Mouse (Mus musculus) stomach, embryonic 16.5 days (tissue): ENCODE measurements around the gene Arhgef28. TPM values are rescaled to one million over a fixed set of nuclear protein-coding genes. Genes with fewer than 3 reads are reported as not detected.
"Not testable (repeated sequence)": the region's sequence is repeated elsewhere in the genome, so short reads cannot be mapped to it uniquely, and the experiment has no call there.

Experiments
- ATAC-seq: fragments of 200-750 bp; cut with Nextera tagmentation; 2 replicates; pipeline ENCODE4 v1.8.0; 2017; ENCODE audit warnings: moderate number of reproducible peaks, moderate TSS enrichment; ENCODE audit not compliant: insufficient read depth, low FRiP score
- H3K27ac ChIP-seq: fragments of 300-500 bp; sonication (generic); 2 replicates; pipeline ENCODE4 v1.5.1; 2014; ENCODE audit warnings: low read length
- H3K27me3 ChIP-seq: fragments of 300-500 bp; sonication (generic); 2 replicates; pipeline ENCODE4 v1.6.1; 2014; ENCODE audit warnings: low read length, control low read depth, mixed read lengths; ENCODE audit not compliant: control insufficient read depth, insufficient read depth
- H3K36me3 ChIP-seq: fragments of 300-500 bp; sonication (generic); 2 replicates; pipeline ENCODE4 v1.6.1; 2014; ENCODE audit warnings: low read length; ENCODE audit not compliant: control insufficient read depth, insufficient read depth
- H3K4me1 ChIP-seq: fragments of 300-500 bp; sonication (generic); 2 replicates; pipeline ENCODE4 v1.6.1; 2014; ENCODE audit warnings: low read length, control low read depth, mixed read lengths; ENCODE audit not compliant: control insufficient read depth, insufficient read depth
- H3K4me2 ChIP-seq: fragments of 300-500 bp; sonication (generic); 2 replicates; pipeline ENCODE4 v1.6.1; 2014; ENCODE audit warnings: low read depth, low read length, mixed read lengths
- H3K4me3 ChIP-seq: fragments of 300-500 bp; sonication (generic); replicated peaks from 2 replicates; pipeline ENCODE4 v1.5.1; 2014; ENCODE audit warnings: mild to moderate bottlenecking, low read length
- H3K9ac ChIP-seq: fragments of 300-500 bp; sonication (generic); 2 replicates; pipeline ENCODE4 v1.6.1; 2014; ENCODE audit warnings: low read length
- H3K9me3 ChIP-seq: fragments of 300-500 bp; sonication (generic); replicated peaks from 2 replicates; pipeline ENCODE4 v1.6.1; 2016; ENCODE audit warnings: low read length, control low read depth; ENCODE audit not compliant: control insufficient read depth
- WGBS: fragments of 180-500 bp; shearing (Covaris S2); extraction: QIAGEN DNeasy Blood & Tissue Kit; methylation state at CpG from one replicate; pipeline ENCODE4 v1.1.7; 2014; 5-methylcytosine and 5-hydroxymethylcytosine counted together
- polyA plus RNA-seq: library from polyadenylated mRNA; unstranded; fragments of >200 nt; fragmentation: Nextera tagmentation; extraction: Ambion mirVana; gene quantifications from 2 replicates; pipeline ENCODE4 v1.2.1, GENCODE M21; 2015

Gene Arhgef28
- polyA plus RNA-seq, 1 experiment from 2014 or later = 26.6 TPM

- no peak for ATAC-seq
These were observed 126.6 kb downstream of the Arhgef28 start for GRCm38 (mm10) chr13:98079640-98080039.

GRCm38 (mm10) chr13:98078251-98078650 lies 128.0 kb downstream of the Arhgef28 start:
- 66% methylated on average over 5 of the region's 5 CpGs for WGBS
- H3K4me1 ChIP-seq = peaks cover 4% of the 10 kb centered on the region
- H3K4me2 ChIP-seq = no peak overlapping the region
- peak overlapping the region; percentile 32 for H3K27ac ChIP-seq
- no peaks in the 10 kb centered on the region for H3K9me3 ChIP-seq
- no peaks in the 10 kb centered on the region for H3K27me3 ChIP-seq
- H3K4me3 ChIP-seq = no peak overlapping the region
- ATAC-seq = no peak
- no peak overlapping the region for H3K9ac ChIP-seq
- no peaks in the 10 kb centered on the region for H3K36me3 ChIP-seq

More at GRCm38 (mm10) chr13:98079640-98080039, 126.6 kb downstream of the Arhgef28 start:
- no peak overlapping the region for H3K4me2 ChIP-seq
- no peaks in the 10 kb centered on the region for H3K9me3 ChIP-seq
- no peaks in the 10 kb centered on the region for H3K27me3 ChIP-seq
- H3K36me3 ChIP-seq = no peaks in the 10 kb centered on the region
- WGBS = 72% methylated on average over 4 of the region's 4 CpGs
- H3K9ac ChIP-seq = no peak overlapping the region
- H3K4me3 ChIP-seq = no peak overlapping the region
- H3K27ac ChIP-seq = peak overlapping the region; percentile 32; the same call in 1 of the 2 replicates
- peaks cover 4% of the 10 kb centered on the region for H3K4me1 ChIP-seq

- ATAC-seq = no peak
- H3K27me3 ChIP-seq = no peaks in the 10 kb centered on the region
- no peak overlapping the region for H3K4me2 ChIP-seq
- H3K9ac ChIP-seq = no peak overlapping the region
- H3K4me3 ChIP-seq = no peak overlapping the region
- H3K9me3 ChIP-seq = no peaks in the 10 kb centered on the region
- 87% methylated on average over 12 of the region's 12 CpGs for WGBS
- H3K36me3 ChIP-seq = no peaks in the 10 kb centered on the region
- H3K4me1 ChIP-seq = peaks cover 4% of the 10 kb centered on the region
- H3K27ac ChIP-seq = no peak overlapping the region
These were observed 129.0 kb downstream of the Arhgef28 start for GRCm38 (mm10) chr13:98077216-98077615.

GRCm38 (mm10) chr13:98074871-98075270 lies 131.4 kb downstream of the Arhgef28 start:
- Histone ChIP-seq H3K36me3 (no peaks in the 10 kb centered on the region), H3K4me3 (no peak overlapping the region), H3K27me3 (no peaks in the 10 kb centered on the region), H3K27ac (no peak overlapping the region), H3K9ac (no peak overlapping the region), H3K4me2 (no peak overlapping the region), H3K4me1 (peaks cover 4% of the 10 kb centered on the region), H3K9me3 (no peaks in the 10 kb centered on the region)
- ATAC-seq = no peak
- 69% methylated on average over 11 of the region's 11 CpGs for WGBS

GRCm38 (mm10) chr13:98073190-98073589 lies 133.0 kb downstream of the Arhgef28 start:
- Histone ChIP-seq H3K4me3 (no peak overlapping the region), H3K36me3 (no peaks in the 10 kb centered on the region), H3K4me1 (peaks cover 1% of the 10 kb centered on the region; the same call in 1 of the 2 replicates), H3K4me2 (no peak overlapping the region), H3K27ac (no peak overlapping the region), H3K9me3 (no peaks in the 10 kb centered on the region), H3K9ac (no peak overlapping the region), H3K27me3 (no peaks in the 10 kb centered on the region)
- no peak for ATAC-seq
- WGBS = 80% methylated on average over 4 of the region's 4 CpGs

- Histone ChIP-seq H3K9me3 (no peaks in the 10 kb centered on the region), H3K4me2 (no peak overlapping the region), H3K27ac (no peak overlapping the region), H3K4me3 (no peak overlapping the region), H3K36me3 (no peaks in the 10 kb centered on the region), H3K27me3 (no peaks in the 10 kb centered on the region), H3K4me1 (no peaks in the 10 kb centered on the region), H3K9ac (no peak overlapping the region)
- 84% methylated on average over 6 of the region's 6 CpGs for WGBS
- ATAC-seq = no peak
These were observed 135.8 kb downstream of the Arhgef28 start for GRCm38 (mm10) chr13:98070458-98070857.

- Histone ChIP-seq H3K27ac (no peak overlapping the region), H3K9ac (no peak overlapping the region), H3K4me3 (no peak overlapping the region), H3K27me3 (no peaks in the 10 kb centered on the region), H3K9me3 (no peaks in the 10 kb centered on the region), H3K36me3 (no peaks in the 10 kb centered on the region), H3K4me2 (no peak overlapping the region), H3K4me1 (no peaks in the 10 kb centered on the region)
- 93% methylated on average over 6 of the region's 6 CpGs for WGBS
- no peak for ATAC-seq
These were observed 136.6 kb downstream of the Arhgef28 start for GRCm38 (mm10) chr13:98069646-98070045.

- H3K27ac ChIP-seq = no peak overlapping the region
These were observed 143.4 kb downstream of the Arhgef28 start for GRCm38 (mm10) chr13:98062843-98063242.

GRCm38 (mm10) chr13:98060121-98060520 lies 146.1 kb downstream of the Arhgef28 start:
- 93% methylated on average over 1 of the region's 1 CpGs for WGBS
- not testable (repeated sequence) for H3K4me2 ChIP-seq, H3K4me3 ChIP-seq, H3K9ac ChIP-seq, H3K27me3 ChIP-seq, H3K4me1 ChIP-seq, H3K27ac ChIP-seq, ATAC-seq, H3K36me3 ChIP-seq, H3K9me3 ChIP-seq

More at GRCm38 (mm10) chr13:98062843-98063242, 143.4 kb downstream of the Arhgef28 start:
- ATAC-seq = no peak
- WGBS = 49% methylated on average over 4 of the region's 4 CpGs
- Histone ChIP-seq H3K9me3 (no peaks in the 10 kb centered on the region), H3K4me1 (no peaks in the 10 kb centered on the region), H3K36me3 (no peaks in the 10 kb centered on the region), H3K9ac (no peak overlapping the region), H3K4me2 (no peak overlapping the region), H3K4me3 (no peak overlapping the region), H3K27me3 (no peaks in the 10 kb centered on the region)

- Histone ChIP-seq H3K9ac (no peak overlapping the region), H3K4me1 (no peaks in the 10 kb centered on the region), H3K4me2 (no peak overlapping the region), H3K27me3 (no peaks in the 10 kb centered on the region), H3K9me3 (no peaks in the 10 kb centered on the region), H3K27ac (no peak overlapping the region), H3K36me3 (no peaks in the 10 kb centered on the region), H3K4me3 (no peak overlapping the region)
- ATAC-seq = no peak
- 84% methylated on average over 8 of the region's 8 CpGs for WGBS
These were observed 151.0 kb downstream of the Arhgef28 start for GRCm38 (mm10) chr13:98055194-98055593.
